Mouse (Mus musculus) hindbrain, embryonic 13.5 days (tissue): Measurements from ENCODE around the gene Sytl3. TPM values are rescaled to one million over a fixed set of nuclear protein-coding genes. Genes with fewer than 3 reads are reported as not detected.

Source experiments
- ATAC-seq: fragments of 200-750 bp; cut with Nextera tagmentation; 2 replicates; pipeline ENCODE4 v1.8.0; 2017; ENCODE audit warnings: moderate TSS enrichment; ENCODE audit not compliant: low FRiP score
- H3K27ac ChIP-seq: fragments of 300-500 bp; sonication (generic); 2 replicates; pipeline ENCODE4 v1.5.1; 2015; ENCODE audit warnings: inconsistent platforms, mild to moderate bottlenecking, moderate library complexity
- H3K27me3 ChIP-seq: fragments of 300-500 bp; sonication (generic); 2 replicates; pipeline ENCODE4 v1.6.1; 2015; ENCODE audit warnings: mild to moderate bottlenecking, inconsistent platforms
- H3K36me3 ChIP-seq: fragments of 300-500 bp; sonication (generic); 2 replicates; pipeline ENCODE4 v1.6.1; 2015; ENCODE audit warnings: mild to moderate bottlenecking, inconsistent platforms
- H3K4me1 ChIP-seq: fragments of 300-500 bp; sonication (generic); replicated peaks from 2 replicates; pipeline ENCODE4 v1.6.1; 2015; ENCODE audit warnings: inconsistent platforms
- H3K4me2 ChIP-seq: fragments of 300-500 bp; sonication (generic); 2 replicates; pipeline ENCODE4 v1.6.1; 2015; ENCODE audit warnings: inconsistent platforms, mild to moderate bottlenecking, moderate library complexity
- H3K4me3 ChIP-seq: fragments of 300-500 bp; sonication (generic); 2 replicates; pipeline ENCODE4 v1.5.1; 2015; ENCODE audit warnings: mild to moderate bottlenecking, inconsistent platforms
- H3K9ac ChIP-seq: fragments of 300-500 bp; sonication (generic); 2 replicates; pipeline ENCODE4 v1.6.1; 2015; ENCODE audit warnings: mild to moderate bottlenecking, inconsistent platforms
- H3K9me3 ChIP-seq: fragments of 300-500 bp; sonication (generic); 2 replicates; pipeline ENCODE4 v1.6.1; 2016; ENCODE audit warnings: inconsistent platforms
- WGBS: fragments of 180-500 bp; shearing (Covaris S2); methylation state at CpG from one replicate; pipeline ENCODE4 v1.1.7; 2015; 5-methylcytosine and 5-hydroxymethylcytosine counted together
- polyA plus RNA-seq: library from polyadenylated mRNA; unstranded; fragments of >200 nt; fragmentation: Nextera tagmentation; extraction: Ambion mirVana; gene quantifications from 2 replicates; pipeline ENCODE4 v1.2.1, GENCODE M21; 2015

Sytl3 gene
- polyA plus RNA-seq, 1 experiment from 2014 or later: 0.78 TPM

DNA sequence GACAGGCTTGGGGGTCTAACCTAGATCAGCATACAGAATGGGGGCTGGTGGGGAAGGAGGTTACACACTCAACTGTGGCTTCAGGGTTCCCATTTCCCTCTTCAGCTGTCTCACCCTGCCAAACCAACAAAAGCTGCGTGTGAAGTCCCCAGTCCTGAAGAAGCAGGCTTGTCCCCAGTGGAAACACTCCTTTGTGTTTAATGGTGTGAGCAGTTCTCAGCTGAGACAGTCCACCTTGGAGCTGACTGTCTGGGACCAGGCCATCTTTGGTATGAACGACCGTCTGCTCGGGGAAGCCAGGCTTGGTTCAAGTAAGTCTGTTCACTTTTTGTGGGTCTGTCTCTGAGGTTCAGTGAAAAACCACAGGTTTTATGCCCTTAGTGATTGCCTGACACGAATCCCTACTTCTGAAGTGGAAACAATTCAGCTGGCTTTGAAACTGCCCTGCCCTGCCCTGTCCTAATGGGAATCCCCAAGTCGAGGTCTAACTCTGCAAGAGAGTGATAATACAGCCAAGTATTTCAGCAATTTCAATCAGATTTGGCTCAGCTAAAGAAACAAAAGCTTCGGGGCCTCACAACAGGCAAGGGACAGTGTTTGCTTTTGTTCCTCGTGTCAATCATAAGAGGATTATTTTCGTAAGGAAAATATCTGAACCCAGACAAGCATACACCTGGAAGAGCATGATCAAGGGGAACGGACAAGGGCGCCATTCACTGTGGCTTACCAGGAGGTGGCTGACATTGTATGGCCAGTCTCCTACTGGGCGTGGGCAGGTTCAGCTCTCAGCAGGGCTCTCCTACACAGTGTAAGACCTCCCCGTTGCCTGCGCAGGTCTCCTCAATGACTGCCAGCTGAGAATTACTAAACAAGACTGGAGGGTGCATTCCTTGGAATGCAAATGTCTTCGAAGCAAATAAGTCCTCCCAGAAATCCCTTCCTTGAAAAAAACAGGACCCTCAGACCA, 77.7 kb downstream of the Sytl3 start:
- Histone ChIP-seq H3K27ac (peak overlapping the region; percentile 41; the same call in 1 of the 2 replicates), H3K4me2 (no peak overlapping the region), H3K4me1 (peaks cover 31% of the 10 kb centered on the region), H3K9ac (no peak overlapping the region), H3K27me3 (no peaks in the 10 kb centered on the region), H3K4me3 (no peak overlapping the region), H3K9me3 (no peaks in the 10 kb centered on the region), H3K36me3 (peaks cover 10% of the 10 kb centered on the region)
- ATAC-seq: no peak
- WGBS: 30% methylated on average over 15 of the region's 15 CpGs

DNA sequence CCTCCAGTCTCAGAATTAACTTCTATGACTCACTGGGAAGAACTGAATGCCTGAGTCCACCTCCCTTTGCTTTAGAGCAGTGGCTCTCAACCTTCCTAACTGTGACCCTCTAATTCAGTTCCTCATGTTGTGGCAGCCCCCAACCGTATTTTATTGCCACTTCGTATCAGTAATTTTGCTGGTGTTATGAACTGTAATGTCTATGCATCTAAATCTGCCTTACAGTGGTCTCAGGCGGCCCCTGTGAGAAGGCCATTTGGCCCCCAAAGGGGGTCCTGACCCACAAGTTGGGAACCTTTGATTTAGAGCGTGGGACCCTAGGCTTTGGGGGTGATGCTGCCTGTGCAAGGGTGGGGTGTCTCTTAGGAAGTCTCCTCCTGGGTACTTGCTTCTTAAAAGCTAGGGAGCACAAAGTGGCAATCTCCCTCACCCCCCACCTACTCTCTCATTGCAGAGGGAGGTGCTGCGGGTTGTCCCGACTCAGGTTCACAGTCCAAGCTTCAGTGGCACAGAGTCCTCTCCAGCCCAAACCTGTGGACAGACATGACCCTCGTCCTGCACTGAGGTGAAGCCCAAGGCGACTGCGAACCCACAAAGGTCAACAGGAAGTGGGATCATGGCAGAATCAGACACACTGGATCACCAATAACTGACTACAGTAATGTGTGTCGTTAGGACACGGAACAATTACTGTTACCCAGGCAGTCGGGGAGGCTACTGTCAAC, 78.5 kb downstream of the Sytl3 start:
- no peak overlapping the region for H3K27ac ChIP-seq
- H3K4me1 ChIP-seq: peaks cover 40% of the 10 kb centered on the region
- H3K27me3 ChIP-seq: no peaks in the 10 kb centered on the region
- peaks cover 10% of the 10 kb centered on the region for H3K36me3 ChIP-seq
- H3K4me2 ChIP-seq: no peak overlapping the region
- no peak overlapping the region for H3K9ac ChIP-seq
- ATAC-seq: no peak
- no peak overlapping the region for H3K4me3 ChIP-seq
- H3K9me3 ChIP-seq: no peaks in the 10 kb centered on the region
- 80% methylated on average over 12 of the region's 12 CpGs for WGBS

DNA sequence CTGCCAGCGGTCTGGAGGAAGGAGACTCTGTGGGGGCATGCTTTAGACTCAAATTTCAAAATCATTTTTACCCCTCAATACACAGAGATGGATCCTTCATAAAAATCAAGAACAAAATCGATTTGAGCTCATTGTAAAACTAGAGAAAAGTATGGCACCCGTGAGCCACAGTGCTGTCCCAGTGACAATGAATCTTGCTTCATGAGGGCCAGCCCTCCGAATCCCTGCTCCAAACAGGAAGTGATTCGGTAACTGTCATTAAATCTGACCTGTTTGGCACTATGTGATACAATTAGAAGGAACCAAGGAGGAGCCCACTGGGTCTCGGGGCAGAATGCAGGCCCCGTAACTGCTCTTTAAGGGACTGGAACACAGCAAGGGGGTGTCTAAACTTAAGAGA, 79.9 kb downstream of the Sytl3 start:
- Histone ChIP-seq H3K4me3 (no peak overlapping the region), H3K27ac (no peak overlapping the region), H3K27me3 (no peaks in the 10 kb centered on the region), H3K9ac (no peak overlapping the region), H3K4me1 (peaks cover 53% of the 10 kb centered on the region), H3K36me3 (peaks cover 10% of the 10 kb centered on the region), H3K4me2 (no peak overlapping the region), H3K9me3 (no peaks in the 10 kb centered on the region)
- no peak for ATAC-seq
- 87% methylated on average over 7 of the region's 7 CpGs for WGBS

- Histone ChIP-seq H3K9ac (no peak overlapping the region), H3K36me3 (peaks cover 10% of the 10 kb centered on the region), H3K4me2 (no peak overlapping the region), H3K27ac (no peak overlapping the region), H3K4me3 (no peak overlapping the region), H3K4me1 (peaks cover 56% of the 10 kb centered on the region), H3K27me3 (no peaks in the 10 kb centered on the region), H3K9me3 (no peaks in the 10 kb centered on the region)
- 91% methylated on average over 13 of the region's 13 CpGs for WGBS
- ATAC-seq: no peak
Observed at GRCm38 (mm10) chr17:6739266-6739665, 80.4 kb downstream of the Sytl3 start.

- no peak overlapping the region for H3K4me3 ChIP-seq
- no peak overlapping the region for H3K4me2 ChIP-seq
- peaks cover 61% of the 10 kb centered on the region for H3K4me1 ChIP-seq
- no peaks in the 10 kb centered on the region for H3K9me3 ChIP-seq
- H3K27ac ChIP-seq: no peak overlapping the region
- 95% methylated on average over 15 of the region's 15 CpGs for WGBS
- no peak for ATAC-seq
- H3K9ac ChIP-seq: no peak overlapping the region
- H3K27me3 ChIP-seq: no peaks in the 10 kb centered on the region
- peaks cover 10% of the 10 kb centered on the region for H3K36me3 ChIP-seq
Observed at GRCm38 (mm10) chr17:6739756-6740155, 80.9 kb downstream of the Sytl3 start.

GRCm38 (mm10) chr17:6740331-6741170, 81.7 kb downstream of the Sytl3 start:
- peaks cover 69% of the 10 kb centered on the region for H3K4me1 ChIP-seq
- 81% methylated on average over 19 of the region's 19 CpGs for WGBS
- no peaks in the 10 kb centered on the region for H3K9me3 ChIP-seq
- peak overlapping the region; percentile 32 for H3K27ac ChIP-seq
- H3K9ac ChIP-seq: no peak overlapping the region
- no peak overlapping the region for H3K4me3 ChIP-seq
- H3K27me3 ChIP-seq: no peaks in the 10 kb centered on the region
- no peak for ATAC-seq
- no peak overlapping the region for H3K4me2 ChIP-seq
- H3K36me3 ChIP-seq: peaks cover 10% of the 10 kb centered on the region

- Histone ChIP-seq H3K4me1 (peaks cover 73% of the 10 kb centered on the region), H3K27me3 (no peaks in the 10 kb centered on the region), H3K9me3 (no peaks in the 10 kb centered on the region), H3K9ac (no peak overlapping the region), H3K36me3 (peaks cover 10% of the 10 kb centered on the region), H3K27ac (peak overlapping the region; percentile 70), H3K4me2 (no peak overlapping the region), H3K4me3 (no peak overlapping the region)
- WGBS: 80% methylated on average over 12 of the region's 12 CpGs
- ATAC-seq: no peak
Observed at GRCm38 (mm10) chr17:6741271-6741670, 82.4 kb downstream of the Sytl3 start.

- H3K27me3 ChIP-seq: no peaks in the 10 kb centered on the region
- H3K4me2 ChIP-seq: no peak overlapping the region
- H3K4me3 ChIP-seq: no peak overlapping the region
- peaks cover 10% of the 10 kb centered on the region for H3K36me3 ChIP-seq
- peaks cover 73% of the 10 kb centered on the region for H3K4me1 ChIP-seq
- no peaks in the 10 kb centered on the region for H3K9me3 ChIP-seq
- 63% methylated on average over 33 of the region's 33 CpGs for WGBS
- peak overlapping the region; percentile 70 for H3K27ac ChIP-seq
- H3K9ac ChIP-seq: no peak overlapping the region; the same call in 1 of the 2 replicates
- ATAC-seq: no peak
Observed at GRCm38 (mm10) chr17:6742083-6743038, 83.5 kb downstream of the Sytl3 start.

- Histone ChIP-seq H3K27ac (no peak overlapping the region), H3K4me3 (no peak overlapping the region), H3K9ac (no peak overlapping the region), H3K4me2 (no peak overlapping the region), H3K36me3 (peaks cover 10% of the 10 kb centered on the region), H3K9me3 (no peaks in the 10 kb centered on the region), H3K4me1 (peaks cover 80% of the 10 kb centered on the region), H3K27me3 (no peaks in the 10 kb centered on the region)
- no peak for ATAC-seq
- 87% methylated on average over 11 of the region's 11 CpGs for WGBS
Observed at GRCm38 (mm10) chr17:6743039-6743575, 84.2 kb downstream of the Sytl3 start.

- 82% methylated on average over 11 of the region's 11 CpGs for WGBS
- Histone ChIP-seq H3K4me1 (peaks cover 82% of the 10 kb centered on the region), H3K9ac (no peak overlapping the region), H3K36me3 (peaks cover 10% of the 10 kb centered on the region), H3K27ac (peak overlapping the region; percentile 81; the same call in 1 of the 2 replicates), H3K27me3 (no peaks in the 10 kb centered on the region), H3K9me3 (no peaks in the 10 kb centered on the region), H3K4me3 (no peak overlapping the region), H3K4me2 (no peak overlapping the region)
- ATAC-seq: no peak
Observed at GRCm38 (mm10) chr17:6743787-6744239, 84.9 kb downstream of the Sytl3 start.

DNA sequence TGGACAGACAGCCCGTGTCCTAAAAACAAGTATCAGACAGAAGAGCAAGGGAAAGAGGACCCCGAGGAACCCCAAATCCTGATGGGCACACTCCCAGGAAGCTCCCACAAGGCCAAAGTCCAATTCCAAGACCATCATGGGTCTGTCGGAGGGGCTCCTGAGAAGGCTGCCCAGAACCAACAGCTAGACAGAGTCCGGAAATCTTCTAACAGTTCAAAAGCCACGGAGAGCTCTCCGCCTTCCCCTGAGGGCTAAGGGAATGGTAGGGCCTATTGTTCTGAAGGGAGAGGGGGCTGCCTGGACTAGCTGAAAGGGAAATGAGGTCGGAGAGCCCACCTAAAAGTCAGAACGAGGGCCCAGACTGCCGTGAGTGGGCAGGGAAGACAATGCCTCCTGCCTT, 85.5 kb downstream of the Sytl3 start:
- no peak for ATAC-seq
- no peaks in the 10 kb centered on the region for H3K27me3 ChIP-seq
- H3K4me1 ChIP-seq: peaks cover 82% of the 10 kb centered on the region
- peak overlapping the region; percentile 81; the same call in 1 of the 2 replicates for H3K27ac ChIP-seq
- no peak overlapping the region for H3K4me3 ChIP-seq
- H3K9ac ChIP-seq: peak overlapping the region; percentile 19; the same call in 1 of the 2 replicates
- WGBS: 48% methylated on average over 9 of the region's 9 CpGs
- no peak overlapping the region for H3K4me2 ChIP-seq
- peaks cover 5% of the 10 kb centered on the region for H3K36me3 ChIP-seq
- H3K9me3 ChIP-seq: no peaks in the 10 kb centered on the region
